Mouse (Mus musculus): Measurements from ENCODE around the gene Gm3336. TPM values are rescaled to one million over a fixed set of nuclear protein-coding genes. Genes with fewer than 3 reads are reported as not detected.

Gm3336 gene
- polyA plus RNA-seq, 1 experiment from 2014 or later, result not detected

DNA sequence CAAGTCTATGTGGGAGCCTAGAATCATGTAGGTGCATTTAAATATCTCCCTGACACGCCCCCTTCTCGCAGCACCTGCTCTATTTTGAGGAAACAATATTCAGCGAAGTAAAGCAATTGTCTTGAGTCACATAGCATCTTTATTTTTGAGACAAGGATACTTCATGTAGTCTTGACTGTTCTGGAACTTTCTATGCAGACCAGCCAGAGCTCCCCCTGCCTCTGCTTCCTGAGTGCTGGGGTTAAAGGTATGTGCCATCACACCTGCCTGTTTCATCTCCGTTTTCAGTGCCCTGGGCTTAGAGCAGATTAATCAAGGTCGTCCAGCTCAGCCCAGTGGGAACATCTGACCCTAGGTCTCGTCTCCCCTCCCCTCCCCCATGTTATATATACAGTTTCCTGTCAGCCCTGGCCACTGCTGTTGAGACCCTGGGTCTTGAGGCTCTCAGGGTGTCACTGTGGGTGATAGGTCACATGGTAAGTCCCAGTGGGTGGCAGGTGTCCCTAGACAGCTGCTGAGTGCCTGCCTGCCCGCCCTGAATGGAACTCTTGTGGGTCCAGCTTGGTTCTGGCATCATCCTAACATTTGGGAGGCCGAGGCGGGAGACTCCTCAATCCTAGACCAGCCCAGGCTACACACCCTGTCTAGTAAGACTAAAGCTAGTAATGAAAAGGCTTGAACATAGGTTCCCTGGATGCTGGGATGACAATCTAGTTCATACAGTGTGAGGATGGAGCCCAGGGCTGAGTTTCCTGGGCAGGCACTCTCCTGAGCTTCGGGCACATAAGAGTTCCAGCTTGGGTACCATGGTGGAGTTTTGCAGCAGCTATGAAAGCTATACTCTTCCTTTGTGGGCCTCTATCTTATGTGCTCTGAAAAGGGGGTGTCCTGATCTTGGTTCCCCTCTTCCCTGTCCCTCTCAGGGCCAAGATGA is 17.0 kb upstream of the Gm3336 start:
- Histone ChIP-seq H3K4me2 (peak overlapping the region; percentile 87), H3K27ac (ENCODE audit: poor library complexity, severe bottlenecking) (peak overlapping the region; percentile 99), H3K4me3 (peak overlapping the region; percentile 92), H3K9me3 (replicated peaks) (no peaks in the 10 kb centered on the region), H3K9ac (peak overlapping the region; percentile 100), H3K4me1 (replicated peaks) (peaks cover 39% of the 10 kb centered on the region), H3K36me3 (peaks cover 25% of the 10 kb centered on the region), H3K27me3 (replicated peaks) (no peaks in the 10 kb centered on the region)
- WGBS, result 49% methylated on average over 10 of the region's 10 CpGs
- ATAC-seq (ENCODE audit: insufficient number of reproducible peaks, low FRiP score), result no peak

- H3K27ac ChIP-seq (ENCODE audit: poor library complexity, severe bottlenecking), result peak overlapping the region; percentile 5; the same call in 1 of the 2 replicates
- H3K4me3 ChIP-seq, result no peak overlapping the region
- H3K9ac ChIP-seq, result no peak overlapping the region; the same call in 1 of the 2 replicates
- peaks cover 30% of the 10 kb centered on the region for H3K4me1 ChIP-seq (replicated peaks)
- ATAC-seq (ENCODE audit: insufficient number of reproducible peaks, low FRiP score), result no peak
- no peaks in the 10 kb centered on the region for H3K9me3 ChIP-seq (replicated peaks)
- 85% methylated on average over 2 of the region's 2 CpGs for WGBS
- peaks cover 25% of the 10 kb centered on the region for H3K36me3 ChIP-seq
- no peaks in the 10 kb centered on the region for H3K27me3 ChIP-seq (replicated peaks)
- H3K4me2 ChIP-seq, result peak overlapping the region; percentile 87; the same call in 1 of the 2 replicates
Observed at GRCm38 (mm10) chr8:70701982-70702841, 16.1 kb upstream of the Gm3336 start.

DNA sequence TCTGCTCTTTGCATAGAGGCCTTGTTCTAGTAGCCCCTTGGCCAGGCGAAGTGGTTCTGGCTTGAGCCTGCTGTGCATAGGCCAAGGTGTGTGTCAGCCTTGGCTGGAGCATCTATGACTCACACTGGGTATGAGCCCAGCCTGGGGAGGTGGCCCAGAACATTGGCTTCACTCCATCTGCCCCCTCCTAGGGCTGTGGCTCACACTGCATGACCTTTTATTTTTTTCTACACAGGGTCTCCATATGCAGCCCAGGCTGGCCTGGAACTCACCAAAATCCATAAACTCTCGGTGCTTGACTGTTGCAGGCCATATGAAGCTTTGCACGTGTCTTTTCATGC is 15.5 kb upstream of the Gm3336 start:
- Histone ChIP-seq H3K9ac (no peak overlapping the region; the same call in 1 of the 2 replicates), H3K9me3 (replicated peaks) (no peaks in the 10 kb centered on the region), H3K27me3 (replicated peaks) (no peaks in the 10 kb centered on the region), H3K27ac (ENCODE audit: poor library complexity, severe bottlenecking) (peak overlapping the region; percentile 5; the same call in 1 of the 2 replicates), H3K4me2 (no peak overlapping the region), H3K4me3 (no peak overlapping the region), H3K4me1 (replicated peaks) (peaks cover 24% of the 10 kb centered on the region), H3K36me3 (peaks cover 25% of the 10 kb centered on the region)
- WGBS, result 78% methylated on average over 3 of the region's 3 CpGs
- ATAC-seq (ENCODE audit: insufficient number of reproducible peaks, low FRiP score), result no peak

- Histone ChIP-seq H3K36me3 (peaks cover 25% of the 10 kb centered on the region), H3K4me2 (no peak within 1 kb of the TSS), H3K4me1 (replicated peaks) (peaks cover 21% of the 10 kb centered on the region), H3K27ac (ENCODE audit: poor library complexity, severe bottlenecking) (peak within 1 kb of the TSS; percentile 5; the same call in 1 of the 2 replicates), H3K9me3 (replicated peaks) (no peaks in the 10 kb centered on the region), H3K4me3 (no peak within 1 kb of the TSS), H3K27me3 (replicated peaks) (no peaks in the 10 kb centered on the region), H3K9ac (no peak within 1 kb of the TSS; the same call in 1 of the 2 replicates)
- no peak for ATAC-seq (ENCODE audit: insufficient number of reproducible peaks, low FRiP score)
- WGBS, result 87% methylated on average over 3 of the region's 3 CpGs
Observed at GRCm38 (mm10) chr8:70703287-70703686, 15.1 kb upstream of the Gm3336 start, which contains the start of gene Iqcn. Gene Iqcn (plus strand): TSS chr8:70703457.

DNA sequence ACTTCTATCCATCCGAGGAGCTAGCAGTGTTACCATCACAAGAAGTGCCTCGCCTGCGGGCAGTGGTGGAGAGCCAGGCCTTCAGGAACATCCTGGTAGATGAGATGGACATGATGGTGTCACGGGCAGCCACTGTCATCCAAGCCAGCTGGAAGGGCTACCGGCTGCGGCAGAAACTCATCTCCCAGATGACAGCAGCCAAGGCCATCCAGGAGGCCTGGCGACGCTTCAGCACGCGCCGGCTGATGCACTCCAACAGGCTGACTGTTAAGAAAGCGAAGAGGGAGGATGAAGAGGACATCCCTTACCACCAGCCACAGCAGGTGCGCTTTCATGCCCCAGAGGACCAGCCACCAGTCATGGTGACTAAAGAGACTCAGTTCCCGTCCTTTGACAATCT is 10.1 kb upstream of the Gm3336 start:
- no peak overlapping the region for H3K9ac ChIP-seq
- WGBS, result 84% methylated on average over 14 of the region's 14 CpGs

GRCm38 (mm10) chr8:70709794-70710193 is 8.5 kb upstream of the Gm3336 start:
- no peak overlapping the region for H3K27ac ChIP-seq (ENCODE audit: poor library complexity, severe bottlenecking)
- H3K4me3 ChIP-seq, result no peak overlapping the region
- no peaks in the 10 kb centered on the region; the same call in 1 of the 2 replicates for H3K27me3 ChIP-seq (replicated peaks)
- no peaks in the 10 kb centered on the region for H3K4me1 ChIP-seq (replicated peaks)
- H3K4me2 ChIP-seq, result no peak overlapping the region
- ATAC-seq (ENCODE audit: insufficient number of reproducible peaks, low FRiP score), result no peak
- H3K36me3 ChIP-seq, result no peaks in the 10 kb centered on the region
- WGBS, result 89% methylated on average over 9 of the region's 9 CpGs
- H3K9me3 ChIP-seq (replicated peaks), result no peaks in the 10 kb centered on the region
- H3K9ac ChIP-seq, result no peak overlapping the region

More for the DNA sequence above, 10.1 kb upstream of the Gm3336 start:
- Histone ChIP-seq H3K4me1 (replicated peaks) (no peaks in the 10 kb centered on the region), H3K9me3 (replicated peaks) (no peaks in the 10 kb centered on the region), H3K4me2 (no peak overlapping the region), H3K27me3 (replicated peaks) (no peaks in the 10 kb centered on the region; the same call in 1 of the 2 replicates), H3K36me3 (peaks cover 6% of the 10 kb centered on the region), H3K27ac (ENCODE audit: poor library complexity, severe bottlenecking) (no peak overlapping the region), H3K4me3 (no peak overlapping the region)
- no peak for ATAC-seq (ENCODE audit: insufficient number of reproducible peaks, low FRiP score)

DNA sequence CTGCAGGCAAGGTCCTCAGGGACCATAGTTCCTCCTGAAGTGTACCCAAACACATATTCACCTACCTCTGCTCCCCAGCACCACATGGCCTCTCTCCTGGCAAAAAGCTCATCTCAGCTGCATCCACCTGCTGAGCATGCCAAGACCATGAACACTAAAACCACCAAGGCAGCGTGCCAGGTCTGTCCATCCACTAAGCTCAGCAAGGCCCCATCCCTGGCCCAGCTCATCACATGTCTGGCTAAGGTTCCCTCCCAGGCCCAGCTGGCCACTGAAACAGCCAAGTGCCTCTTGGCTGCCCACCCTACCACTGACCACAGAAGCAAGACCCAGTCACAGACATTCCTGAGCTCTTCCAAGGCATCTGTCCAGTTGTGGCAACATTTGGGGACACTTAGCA is 8.0 kb upstream of the Gm3336 start:
- H3K4me2 ChIP-seq, result no peak overlapping the region
- H3K9ac ChIP-seq, result no peak overlapping the region
- no peaks in the 10 kb centered on the region for H3K9me3 ChIP-seq (replicated peaks)
- no peak overlapping the region for H3K4me3 ChIP-seq
- H3K4me1 ChIP-seq (replicated peaks), result no peaks in the 10 kb centered on the region
- no peak for ATAC-seq (ENCODE audit: insufficient number of reproducible peaks, low FRiP score)
- H3K36me3 ChIP-seq, result no peaks in the 10 kb centered on the region
- H3K27me3 ChIP-seq (replicated peaks), result peaks cover under 1% of the 10 kb centered on the region; the same call in 1 of the 2 replicates
- WGBS, result 93% methylated on average over 1 of the region's 1 CpGs
- H3K27ac ChIP-seq (ENCODE audit: poor library complexity, severe bottlenecking), result no peak overlapping the region

- Histone ChIP-seq H3K4me1 (replicated peaks) (no peaks in the 10 kb centered on the region), H3K36me3 (no peaks in the 10 kb centered on the region), H3K27ac (ENCODE audit: poor library complexity, severe bottlenecking) (no peak overlapping the region), H3K27me3 (replicated peaks) (peaks cover 5% of the 10 kb centered on the region), H3K9ac (no peak overlapping the region), H3K9me3 (replicated peaks) (no peaks in the 10 kb centered on the region), H3K4me2 (no peak overlapping the region), H3K4me3 (no peak overlapping the region)
- no peak for ATAC-seq (ENCODE audit: insufficient number of reproducible peaks, low FRiP score)
- WGBS, result 79% methylated on average over 11 of the region's 11 CpGs
Observed at GRCm38 (mm10) chr8:70711041-70711440, 7.3 kb upstream of the Gm3336 start.

- H3K4me3 ChIP-seq, result no peak overlapping the region
- no peaks in the 10 kb centered on the region for H3K36me3 ChIP-seq
- no peaks in the 10 kb centered on the region for H3K9me3 ChIP-seq (replicated peaks)
- peaks cover 28% of the 10 kb centered on the region for H3K27me3 ChIP-seq (replicated peaks)
- no peak overlapping the region for H3K27ac ChIP-seq (ENCODE audit: poor library complexity, severe bottlenecking)
- no peak overlapping the region for H3K4me2 ChIP-seq
- H3K4me1 ChIP-seq (replicated peaks), result no peaks in the 10 kb centered on the region
- no peak for ATAC-seq (ENCODE audit: insufficient number of reproducible peaks, low FRiP score)
- 73% methylated on average over 7 of the region's 7 CpGs for WGBS
- H3K9ac ChIP-seq, result no peak overlapping the region
Observed at GRCm38 (mm10) chr8:70713991-70714390, 4.4 kb upstream of the Gm3336 start.

DNA sequence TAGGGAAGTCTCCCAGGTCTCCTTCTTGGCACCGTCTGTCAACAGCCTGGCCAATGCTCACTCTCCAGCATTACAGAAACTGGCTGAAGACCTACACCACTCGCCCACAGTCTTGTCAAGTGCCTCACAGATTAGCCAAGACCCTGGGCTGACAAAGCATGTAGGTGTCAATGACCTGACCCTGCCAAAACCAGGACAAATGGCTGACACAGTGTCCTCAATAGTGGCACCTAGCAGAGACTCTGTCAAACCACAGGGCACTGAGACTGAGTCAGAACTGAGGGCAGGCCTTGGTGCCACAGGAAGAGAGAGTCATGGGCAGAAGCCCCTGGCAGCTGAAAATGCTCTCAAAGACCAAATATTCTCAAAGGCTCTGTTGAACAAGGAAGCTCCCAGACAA is 3.3 kb upstream of the Gm3336 start:
- no peak for ATAC-seq (ENCODE audit: insufficient number of reproducible peaks, low FRiP score)
- Histone ChIP-seq H3K4me3 (no peak overlapping the region), H3K4me1 (replicated peaks) (no peaks in the 10 kb centered on the region), H3K9me3 (replicated peaks) (no peaks in the 10 kb centered on the region), H3K27me3 (replicated peaks) (peaks cover 34% of the 10 kb centered on the region), H3K4me2 (no peak overlapping the region), H3K27ac (ENCODE audit: poor library complexity, severe bottlenecking) (no peak overlapping the region), H3K36me3 (no peaks in the 10 kb centered on the region), H3K9ac (no peak overlapping the region)
- WGBS, result 41% methylated on average over 2 of the region's 2 CpGs

All from heart, embryonic 12.5 days (tissue).